19 mouse cellular contexts compared by ENCODE assay signal in the genomic region with DNA sequence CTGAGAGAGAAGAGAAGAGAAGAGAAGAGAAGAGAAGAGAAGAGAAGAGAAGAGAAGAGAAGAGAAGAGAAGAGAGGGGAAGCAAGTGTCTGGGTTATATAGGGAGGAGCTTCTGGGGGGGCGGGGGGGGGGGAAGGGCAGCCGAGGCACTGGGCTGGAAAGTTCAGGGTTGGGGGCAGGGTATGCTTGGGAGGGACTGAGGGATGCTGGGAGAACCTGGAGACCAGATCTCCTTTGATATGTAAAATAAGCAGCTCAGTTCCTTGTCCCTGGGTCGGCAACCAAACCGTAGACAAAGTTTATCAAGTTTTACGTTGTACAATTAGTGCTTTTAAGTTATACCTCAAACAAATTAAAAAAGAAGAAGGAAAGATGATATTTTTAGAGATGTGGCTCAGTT. TPM values are rescaled to one million over a fixed set of nuclear protein-coding genes. Genes with fewer than 3 reads are reported as not detected.
A peak's percentile ranks its signal among the peaks of the same experiment; 100 is the strongest.
DNase-seq lines count a peak whose midpoint lies in the region; ATAC-seq and TF ChIP-seq lines count a peak whose summit lies in the region.
"Had no signal": no experiment of that assay in that cellular context is flagged by ENCODE, and none has a peak within 500 bp of the region (broad histone marks: within the 10 kb centered on the region; RNA-seq: fewer than 3 reads in every experiment).

No protein-coding gene starts in this region.

- 25% methylated on average over 4 of the region's 5 CpGs for WGBS in forebrain, postnatal 0 days
- 26% methylated on average over 4 of the region's 5 CpGs for WGBS in forebrain, embryonic 16.5 days
- WGBS in midbrain, embryonic 10.5 days: 20% methylated on average over 5 of the region's 5 CpGs
- 7% methylated on average over 4 of the region's 5 CpGs for WGBS in midbrain, embryonic 13.5 days
- 50% methylated on average over 4 of the region's 5 CpGs for whole genome bisulfite sequencing in olfactory bulb, adult 2 months
- 30% methylated on average over 5 of the region's 5 CpGs for WGBS in embryonic facial prominence, embryonic 10.5 days

- 0 out of 2 replicates have a peak overlapping the region, but pooled peaks have one; percentile 29 for H3K27ac ChIP-seq in forebrain, postnatal 0 days (ENCODE audit: low read depth, low read length)
- H3K27ac ChIP-seq in forebrain, embryonic 16.5 days (ENCODE audit: low read length): no peak overlapping the region
- H3K27ac ChIP-seq in midbrain, embryonic 10.5 days (replicated peaks): peak overlapping the region; percentile 86
- H3K27ac ChIP-seq in midbrain, embryonic 13.5 days: no peak overlapping the region
- peak overlapping the region; percentile 84 for H3K27ac ChIP-seq in olfactory bulb, adult 2 months (ENCODE audit: insufficient read depth, low read depth, low read length)
- no peak overlapping the region for H3K27ac ChIP-seq in embryonic facial prominence, embryonic 10.5 days (replicated peaks)
- H3K27ac ChIP-seq: embryonic facial prominence, embryonic 12.5 days; gastrocnemius, adult 2 months had no signal

- H3K4me3 ChIP-seq in forebrain, postnatal 0 days (ENCODE audit: low read depth, low read length): no peak overlapping the region
- no peak overlapping the region for H3K4me3 ChIP-seq in forebrain, embryonic 16.5 days (replicated peaks; ENCODE audit: low read length)
- no peak overlapping the region for H3K4me3 ChIP-seq in midbrain, embryonic 10.5 days
- H3K4me3 ChIP-seq in midbrain, embryonic 13.5 days (replicated peaks): no peak overlapping the region
- H3K4me3 ChIP-seq in olfactory bulb, adult 2 months (ENCODE audit: insufficient read depth, low read depth, low read length): no peak overlapping the region
- H3K4me3 ChIP-seq in embryonic facial prominence, embryonic 10.5 days: no peak overlapping the region
- H3K4me3 ChIP-seq: embryonic facial prominence, embryonic 12.5 days; gastrocnemius, adult 2 months; heart, embryonic 12.5 days; hindbrain, embryonic 12.5 days had no signal

- H3K36me3 ChIP-seq in forebrain, postnatal 0 days (ENCODE audit: insufficient read depth): no peaks in the 10 kb centered on the region
- H3K36me3 ChIP-seq in forebrain, embryonic 16.5 days (ENCODE audit: control insufficient read depth, insufficient read depth): no peaks in the 10 kb centered on the region
- no peaks in the 10 kb centered on the region for H3K36me3 ChIP-seq in midbrain, embryonic 10.5 days
- no peaks in the 10 kb centered on the region for H3K36me3 ChIP-seq in midbrain, embryonic 13.5 days
- H3K36me3 ChIP-seq in embryonic facial prominence, embryonic 10.5 days (replicated peaks): no peaks in the 10 kb centered on the region
- H3K36me3 ChIP-seq: embryonic facial prominence, embryonic 12.5 days; heart, embryonic 12.5 days; hindbrain, embryonic 12.5 days had no signal

- no peak overlapping the region for H3K4me2 ChIP-seq in forebrain, postnatal 0 days (ENCODE audit: low read depth)
- H3K4me2 ChIP-seq in forebrain, embryonic 16.5 days (ENCODE audit: low read length): no peak overlapping the region
- no peak overlapping the region for H3K4me2 ChIP-seq in midbrain, embryonic 13.5 days (replicated peaks)
- H3K4me2 ChIP-seq: embryonic facial prominence, embryonic 12.5 days; heart, embryonic 12.5 days; hindbrain, embryonic 12.5 days had no signal

- no peak overlapping the region for H3K9ac ChIP-seq in forebrain, postnatal 0 days
- H3K9ac ChIP-seq in forebrain, embryonic 16.5 days (replicated peaks; ENCODE audit: low read depth, low read length): no peak overlapping the region
- H3K9ac ChIP-seq in midbrain, embryonic 13.5 days (replicated peaks): no peak overlapping the region
- H3K9ac ChIP-seq: embryonic facial prominence, embryonic 12.5 days; heart, embryonic 12.5 days; hindbrain, embryonic 12.5 days had no signal

- H3K9me3 ChIP-seq in forebrain, postnatal 0 days (ENCODE audit: low read length): no peaks in the 10 kb centered on the region
- no peaks in the 10 kb centered on the region for H3K9me3 ChIP-seq in forebrain, embryonic 16.5 days (ENCODE audit: control insufficient read depth, low read length)
- H3K9me3 ChIP-seq in midbrain, embryonic 10.5 days (replicated peaks): no peaks in the 10 kb centered on the region
- no peaks in the 10 kb centered on the region for H3K9me3 ChIP-seq in midbrain, embryonic 13.5 days
- no peaks in the 10 kb centered on the region for H3K9me3 ChIP-seq in embryonic facial prominence, embryonic 10.5 days
- H3K9me3 ChIP-seq: embryonic facial prominence, embryonic 12.5 days; heart, embryonic 12.5 days; hindbrain, embryonic 12.5 days had no signal

- TF ChIP-seq POLR2A in olfactory bulb, adult 2 months (IDR thresholded peaks at IDR 0.05; ENCODE audit: insufficient read depth, low read depth, low read length): no peak

- no peak for ATAC-seq in forebrain, postnatal 0 days
- ATAC-seq in forebrain, embryonic 16.5 days: no peak
- no peak for ATAC-seq in midbrain, embryonic 13.5 days
- ATAC-seq: hindbrain, embryonic 16.5 days; inflammation-experienced regulatory T-cells, adult 6 months; intestine, postnatal 0 days had no signal

- TF ChIP-seq CTCF in forebrain, postnatal 0 days (IDR thresholded peaks at IDR 0.05; ENCODE audit: low read depth): no peak
- TF ChIP-seq CTCF in olfactory bulb, adult 2 months (IDR thresholded peaks at IDR 0.05; ENCODE audit: insufficient read depth, low read depth, low read length): no peak

- no peak for DNase-seq in forebrain, postnatal 0 days
- peak; percentile 34 for DNase-seq in midbrain, embryonic 10.5 days (ENCODE audit: low spot score)
- DNase-seq in ES-CJ7 (ENCODE audit: low read depth, low spot score): peak; percentile 82
- DNase-seq in embryonic facial prominence, embryonic 10.5 days (ENCODE audit: low spot score): no peak
- DNase-seq: adrenal gland, adult 8-10 months; adrenal gland, postnatal 36 days; cerebellum, adult 2 months; gastrocnemius, adult 2 months; gastrocnemius, postnatal 25 days had no signal

- H3K4me1 ChIP-seq in forebrain, postnatal 0 days (ENCODE audit: insufficient read depth): peaks cover 7% of the 10 kb centered on the region; the same call in 1 of the 2 replicates
- H3K4me1 ChIP-seq in forebrain, embryonic 16.5 days (replicated peaks; ENCODE audit: control insufficient read depth, insufficient read depth, low read length): peaks cover 7% of the 10 kb centered on the region
- H3K4me1 ChIP-seq in midbrain, embryonic 10.5 days: peaks cover 59% of the 10 kb centered on the region
- peaks cover 28% of the 10 kb centered on the region for H3K4me1 ChIP-seq in midbrain, embryonic 13.5 days (replicated peaks)
- H3K4me1 ChIP-seq in olfactory bulb, adult 2 months (ENCODE audit: control insufficient read depth, insufficient read depth, low read length): peaks cover 42% of the 10 kb centered on the region
- H3K4me1 ChIP-seq in embryonic facial prominence, embryonic 10.5 days: peaks cover 21% of the 10 kb centered on the region

- no peaks in the 10 kb centered on the region; the same call in 1 of the 2 replicates for H3K27me3 ChIP-seq in forebrain, postnatal 0 days (ENCODE audit: insufficient read depth, low read length)
- H3K27me3 ChIP-seq in forebrain, embryonic 16.5 days (replicated peaks; ENCODE audit: control insufficient read depth, insufficient read depth, low read length): no peaks in the 10 kb centered on the region; the same call in 1 of the 2 replicates
- peaks cover 44% of the 10 kb centered on the region for H3K27me3 ChIP-seq in midbrain, embryonic 10.5 days (ENCODE audit: low read depth, poor library complexity, severe bottlenecking)
- H3K27me3 ChIP-seq in midbrain, embryonic 13.5 days: peaks cover 17% of the 10 kb centered on the region
- peaks cover 45% of the 10 kb centered on the region for H3K27me3 ChIP-seq in embryonic facial prominence, embryonic 10.5 days (replicated peaks; ENCODE audit: low read depth, poor library complexity, severe bottlenecking)
- H3K27me3 ChIP-seq: embryonic facial prominence, embryonic 12.5 days; Patski had no signal

RNA-seq across cellular contexts. Expression of a gene that starts 5.6 kb away (rescaled TPM):
- 84.6 and 112 TPM in 2 replicates for total RNA-seq in forebrain, postnatal 0 days (2014; rRNA removed)
- polyA plus RNA-seq in forebrain, postnatal 0 days (2015; fragmentation: Nextera tagmentation; extraction: Ambion mirVana): 38.7 and 47.7 TPM in 2 replicates
- 57.1 and 58.9 TPM in 2 replicates for polyA plus RNA-seq in forebrain, embryonic 16.5 days (2015; fragmentation: Nextera tagmentation; extraction: Ambion mirVana)
- polyA plus RNA-seq in midbrain, embryonic 10.5 days (2016; fragmentation: Nextera tagmentation; extraction: Ambion mirVana): 49.9 and 50.9 TPM in 2 replicates
- polyA plus RNA-seq in midbrain, embryonic 13.5 days (2015; fragmentation: Nextera tagmentation; extraction: Ambion mirVana): 54.6 and 55.5 TPM in 2 replicates
- polyA plus RNA-seq in olfactory bulb, adult 2 months (2012; ENCODE audit: insufficient read depth, insufficient read length, low replicate concordance, missing spikeins): 219 TPM in 1 of 2 replicates, not detected in the other
- polyA plus RNA-seq in embryonic facial prominence, embryonic 10.5 days (2016; fragmentation: Nextera tagmentation; extraction: Ambion mirVana): 37.5 and 41.3 TPM in 2 replicates

Comparison
In these comparisons a context has a peak if more than half of its experiments do, and no peak if none do; other contexts are left out.
1. H3K27ac ChIP-seq: peak in forebrain, postnatal 0 days (single experiment), midbrain, embryonic 10.5 days (single experiment) and olfactory bulb, adult 2 months (single experiment); none in forebrain, embryonic 16.5 days (single experiment), midbrain, embryonic 13.5 days (single experiment) and embryonic facial prominence, embryonic 10.5 days (single experiment).
2. DNase-seq: peak in midbrain, embryonic 10.5 days (single experiment) and ES-CJ7 (single experiment); none in forebrain, postnatal 0 days (single experiment) and embryonic facial prominence, embryonic 10.5 days (single experiment).